Comparison of ENCODE assay signal across 9 mouse cellular contexts in the genomic region with DNA sequence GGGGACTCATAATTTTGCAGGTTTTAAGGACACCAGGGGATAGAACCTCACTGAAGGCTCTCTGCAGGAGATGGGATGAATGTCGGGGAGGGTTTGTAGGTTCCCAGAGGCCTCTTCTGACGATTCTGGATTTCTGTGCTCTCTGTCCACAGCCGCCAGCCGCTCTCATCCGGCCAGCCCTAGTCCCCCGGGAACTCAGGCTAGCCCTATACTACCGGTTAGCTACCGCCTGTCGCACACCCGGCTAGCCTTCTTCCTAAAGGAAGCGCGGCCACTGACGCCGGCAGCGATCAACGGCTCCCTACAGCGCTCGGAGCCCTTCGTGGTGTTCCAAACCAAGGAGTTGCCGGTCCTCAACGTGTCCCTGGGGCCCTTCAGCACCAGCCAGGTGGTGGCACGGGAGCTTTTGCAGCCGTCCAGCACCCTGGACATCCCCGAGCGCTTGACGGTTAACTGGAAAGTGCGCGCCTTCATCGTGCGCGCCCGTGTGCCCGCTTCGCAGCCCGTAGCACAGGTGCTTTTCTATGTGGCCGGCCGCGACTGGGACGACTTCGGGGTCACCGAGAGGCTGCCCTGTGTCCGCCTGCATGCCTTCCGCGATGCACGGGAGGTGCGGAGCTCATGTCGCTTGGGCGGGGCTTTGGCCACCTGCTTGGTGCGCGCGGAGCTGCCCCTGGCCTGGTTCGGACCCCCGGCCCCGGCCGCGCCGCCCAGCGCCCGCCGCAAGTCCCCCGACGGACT. TPM values are rescaled to one million over a fixed set of nuclear protein-coding genes. Genes with fewer than 3 reads are reported as not detected.
DNase-seq lines count a peak whose midpoint lies in the region; ATAC-seq and TF ChIP-seq lines count a peak whose summit lies in the region.
"Had no signal": no experiment of that assay in that cellular context is flagged by ENCODE, and none has a peak within 500 bp of the region (broad histone marks: within the 10 kb centered on the region; RNA-seq: fewer than 3 reads in every experiment).

No protein-coding gene starts in this region.

- H3K4me3 ChIP-seq in heart, embryonic 13.5 days: peak overlapping the region; percentile 47
- H3K4me3 ChIP-seq in heart, adult 2 months: no peak overlapping the region
- peak overlapping the region; percentile 32 for H3K4me3 ChIP-seq in hindbrain, embryonic 11.5 days (ENCODE audit: low read depth, low read length)
- H3K4me3 ChIP-seq in midbrain, embryonic 12.5 days: peak overlapping the region; percentile 48

- no peaks in the 10 kb centered on the region for H3K9me3 ChIP-seq in heart, embryonic 13.5 days
- H3K9me3 ChIP-seq in hindbrain, embryonic 11.5 days (ENCODE audit: control insufficient read depth, low read length): no peaks in the 10 kb centered on the region
- no peaks in the 10 kb centered on the region for H3K9me3 ChIP-seq in midbrain, embryonic 12.5 days

- no peak for TF ChIP-seq POLR2A in heart, adult 2 months (IDR thresholded peaks at IDR 0.05; ENCODE audit: insufficient read depth, low read depth, low read length)

- no peak for TF ChIP-seq EP300 in heart, adult 2 months (IDR thresholded peaks at IDR 0.05; ENCODE audit: insufficient read depth, low read depth, low read length)

- H3K79me2 ChIP-seq in heart, adult 2 months (replicated peaks; ENCODE audit: control insufficient read depth, insufficient read depth, low read length): no peaks in the 10 kb centered on the region

- intact Hi-C loops in heart, adult 2 months (cut with DNase I): no loop called here
- intact Hi-C loops in gastrocnemius, postnatal 36 days (cut with DNase I): no loop called here

- H3K27me3 ChIP-seq in heart, embryonic 13.5 days (replicated peaks): peaks cover 87% of the 10 kb centered on the region
- H3K27me3 ChIP-seq in heart, adult 2 months (ENCODE audit: control insufficient read depth, insufficient read depth, low read length): peaks cover 5% of the 10 kb centered on the region
- peaks cover 41% of the 10 kb centered on the region for H3K27me3 ChIP-seq in hindbrain, embryonic 11.5 days (ENCODE audit: control insufficient read depth, insufficient read depth, low read length)
- peaks cover 62% of the 10 kb centered on the region for H3K27me3 ChIP-seq in midbrain, embryonic 12.5 days

- WGBS in heart, embryonic 13.5 days: 1% methylated on average over 62 of the region's 62 CpGs
- 2% methylated on average over 62 of the region's 62 CpGs for WGBS in heart, adult 2 months
- 2% methylated on average over 55 of the region's 62 CpGs for WGBS in hindbrain, embryonic 11.5 days
- WGBS in midbrain, embryonic 12.5 days: 2% methylated on average over 53 of the region's 62 CpGs

- no peak for ATAC-seq in heart, embryonic 13.5 days (ENCODE audit: extremely low read depth, insufficient number of reproducible peaks, low FRiP score, low TSS enrichment)
- no peak for ATAC-seq in hindbrain, embryonic 11.5 days (ENCODE audit: low FRiP score)
- ATAC-seq in midbrain, embryonic 12.5 days (ENCODE audit: low FRiP score, low read depth): no peak

- H3K9ac ChIP-seq in heart, embryonic 13.5 days: no peak overlapping the region
- no peak overlapping the region for H3K9ac ChIP-seq in heart, adult 2 months (ENCODE audit: low read depth, low read length)
- H3K9ac ChIP-seq in hindbrain, embryonic 11.5 days (ENCODE audit: low read depth, low read length): peak overlapping the region; percentile 34; the same call in 1 of the 2 replicates
- peak overlapping the region; percentile 50 for H3K9ac ChIP-seq in midbrain, embryonic 12.5 days (replicated peaks)

- peak overlapping the region; percentile 67 for H3K4me2 ChIP-seq in heart, embryonic 13.5 days
- peak overlapping the region; percentile 73 for H3K4me2 ChIP-seq in hindbrain, embryonic 11.5 days (replicated peaks; ENCODE audit: low read depth, low read length)
- peak overlapping the region; percentile 75 for H3K4me2 ChIP-seq in midbrain, embryonic 12.5 days (replicated peaks)

- H3K36me3 ChIP-seq in heart, embryonic 13.5 days: no peaks in the 10 kb centered on the region
- H3K36me3 ChIP-seq in heart, adult 2 months (ENCODE audit: control insufficient read depth, insufficient read depth, low read length): no peaks in the 10 kb centered on the region
- no peaks in the 10 kb centered on the region for H3K36me3 ChIP-seq in hindbrain, embryonic 11.5 days (ENCODE audit: control insufficient read depth, insufficient read depth, low read length)
- no peaks in the 10 kb centered on the region for H3K36me3 ChIP-seq in midbrain, embryonic 12.5 days

- no peak overlapping the region for H3K27ac ChIP-seq in heart, embryonic 13.5 days (replicated peaks)
- H3K27ac ChIP-seq in heart, adult 2 months: no peak overlapping the region
- no peak overlapping the region for H3K27ac ChIP-seq in hindbrain, embryonic 11.5 days (ENCODE audit: low read depth, low read length)
- no peak overlapping the region for H3K27ac ChIP-seq in midbrain, embryonic 12.5 days (replicated peaks)

- no peak for TF ChIP-seq CTCF in heart, adult 2 months (IDR thresholded peaks at IDR 0.05)

- H3K4me1 ChIP-seq in heart, embryonic 13.5 days: peaks cover 9% of the 10 kb centered on the region
- no peaks in the 10 kb centered on the region for H3K4me1 ChIP-seq in heart, adult 2 months (ENCODE audit: control insufficient read depth, insufficient read depth, low read length)
- peaks cover 7% of the 10 kb centered on the region; the same call in 1 of the 2 replicates for H3K4me1 ChIP-seq in hindbrain, embryonic 11.5 days (replicated peaks; ENCODE audit: control insufficient read depth, insufficient read depth, low read length)
- H3K4me1 ChIP-seq in midbrain, embryonic 12.5 days: peaks cover 10% of the 10 kb centered on the region

- DNase-seq in heart, adult 2 months: no peak
- peak; percentile 32 for DNase-seq in ZHBTc4 (ENCODE audit: low read depth, low spot score)
- peak; percentile 47 for DNase-seq in hindbrain, embryonic 11.5 days (ENCODE audit: low spot score)
- DNase-seq in cerebellum, postnatal 4 days (ENCODE audit: low spot score in 2 of 2): no peak
- no peak for DNase-seq in adrenal gland, postnatal 25 days
- DNase-seq in gastrocnemius, postnatal 36 days: no peak
- DNase-seq: kidney, postnatal 36 days had no signal

RNA-seq across cellular contexts. Expression of gene Tmem132e, which starts 45.6 kb away (rescaled TPM):
- polyA plus RNA-seq in heart, embryonic 13.5 days (2015; fragmentation: Nextera tagmentation; extraction: Ambion mirVana): 0.11 and 0.15 TPM in 2 replicates
- under 1 TPM; 0.14 to 0.26 TPM for total RNA-seq in heart, adult 2 months (2021)
- polyA plus RNA-seq in heart, adult 2 months (2012; rRNA removed): 0.06 and 0.10 TPM in 2 replicates
- 1.5 and 1.8 TPM in 2 replicates for polyA plus RNA-seq in hindbrain, embryonic 11.5 days (2014; fragmentation: Nextera tagmentation; extraction: Ambion mirVana)
- 1.0 and 1.4 TPM in 2 replicates for polyA plus RNA-seq in midbrain, embryonic 12.5 days (2016; fragmentation: Nextera tagmentation; extraction: Ambion mirVana)
- 0.33 and 1.3 TPM in 2 replicates for total RNA-seq in adrenal gland, postnatal 25 days (2021)
- not detected for total RNA-seq in gastrocnemius, postnatal 36 days (2021)

Comparison
In these comparisons a context has a peak if more than half of its experiments do, and no peak if none do; other contexts are left out.
1. H3K9ac ChIP-seq: peak in hindbrain, embryonic 11.5 days (single experiment) and midbrain, embryonic 12.5 days (single experiment); none in heart, embryonic 13.5 days (single experiment) and heart, adult 2 months (single experiment).
2. DNase-seq: peak in ZHBTc4 (single experiment) and hindbrain, embryonic 11.5 days (single experiment); none in heart, adult 2 months (0 of 2), cerebellum, postnatal 4 days (0 of 2), adrenal gland, postnatal 25 days (single experiment) and gastrocnemius, postnatal 36 days (0 of 2).
3. Peak in every context shown above with its lines, with median percentiles within 50 percentile points of each other: H3K4me2 ChIP-seq.